Mouse (Mus musculus) 3T3-L1 (cell line): ENCODE measurements around the gene Gm42420.

Source experiments
- DNase-seq: peaks from one replicate; pipeline ENCODE4 v3.0.0-alpha.2; 2015; ENCODE audit warnings: low read depth, low spot score

Gene Gm42420

DNA sequence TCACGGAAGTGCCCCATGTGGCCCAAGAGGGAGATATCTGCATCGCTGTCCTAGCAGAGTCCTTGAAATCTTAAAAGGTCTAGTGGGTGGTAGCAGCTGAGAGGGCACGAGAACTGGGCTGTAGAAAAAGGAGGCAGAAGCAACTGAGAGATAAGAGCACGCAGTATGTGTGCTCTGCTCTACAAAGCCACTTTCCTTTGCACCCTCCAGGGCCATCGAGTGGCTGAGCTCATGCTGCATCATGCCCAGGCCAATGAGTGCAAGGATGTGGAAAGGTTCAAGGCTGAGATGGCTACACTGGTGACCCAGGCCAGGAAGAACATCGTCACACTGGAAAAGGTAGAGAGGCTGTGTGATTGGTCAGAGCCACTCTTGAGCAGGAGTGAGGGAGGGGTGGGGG lies at the start of gene Gm42420:
TSS of gene Gm42420 (plus strand) at position 237 of the 400 bp plus-strand sequence.
- DNase-seq: no peak

DNA sequence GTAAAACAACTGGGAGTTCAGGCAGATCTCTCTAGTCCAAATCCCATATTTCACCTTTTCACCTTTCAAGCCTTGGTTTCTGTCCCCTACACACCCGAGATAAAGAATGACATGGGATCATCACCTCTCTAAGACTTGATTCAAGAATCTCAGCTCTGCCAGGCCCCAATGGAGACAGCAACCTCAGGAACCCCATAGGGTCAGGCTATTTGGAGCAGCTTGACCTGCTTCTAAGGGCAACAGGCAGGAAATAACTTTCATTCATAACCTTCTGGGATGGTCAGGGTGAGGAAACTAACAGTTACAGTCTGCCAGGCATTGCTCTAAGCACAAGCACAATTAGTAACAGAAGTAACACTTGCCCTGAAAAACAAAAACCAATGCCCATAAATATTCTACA lies 48.9 kb upstream of the Gm42420 start:
- no peak for DNase-seq

DNA sequence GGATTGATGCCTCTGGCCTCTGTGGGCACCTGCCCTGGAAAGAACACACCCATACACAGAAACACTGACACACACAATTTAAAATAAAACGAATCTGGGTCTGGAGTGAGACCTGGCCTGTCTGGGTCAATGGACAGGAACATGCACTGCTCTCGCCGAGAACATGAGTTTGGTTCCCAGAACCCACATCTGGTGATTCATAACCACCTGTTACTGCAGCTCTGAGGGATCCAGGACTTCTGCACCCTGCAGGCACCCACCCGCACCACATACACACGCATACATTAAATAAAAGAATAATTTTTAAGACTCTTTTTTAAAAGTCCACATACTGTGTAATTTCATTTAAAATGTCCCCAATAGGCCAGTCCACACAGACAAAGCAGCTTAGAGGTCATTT lies 48.3 kb upstream of the Gm42420 start:
- DNase-seq: no peak

DNA sequence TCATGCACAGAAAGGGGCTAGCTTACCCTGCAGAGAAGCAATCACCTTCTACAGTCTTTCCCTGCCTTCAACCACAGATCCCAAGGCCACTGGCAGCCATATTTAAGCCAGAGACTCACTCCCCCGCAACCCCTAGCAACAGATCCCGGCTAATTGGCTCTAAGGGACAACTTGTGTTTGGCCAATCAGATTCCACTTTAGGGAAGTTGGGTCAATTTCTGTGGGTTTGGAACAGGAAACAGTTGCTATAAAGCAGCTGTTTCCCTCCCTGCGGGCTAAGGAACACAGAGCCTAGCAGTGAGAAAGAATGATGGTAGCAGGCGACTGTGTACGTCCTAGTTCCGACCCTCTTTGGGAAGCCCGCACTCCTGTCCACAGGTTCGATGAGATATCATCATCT lies 47.3 kb upstream of the Gm42420 start:
- no peak for DNase-seq

DNA sequence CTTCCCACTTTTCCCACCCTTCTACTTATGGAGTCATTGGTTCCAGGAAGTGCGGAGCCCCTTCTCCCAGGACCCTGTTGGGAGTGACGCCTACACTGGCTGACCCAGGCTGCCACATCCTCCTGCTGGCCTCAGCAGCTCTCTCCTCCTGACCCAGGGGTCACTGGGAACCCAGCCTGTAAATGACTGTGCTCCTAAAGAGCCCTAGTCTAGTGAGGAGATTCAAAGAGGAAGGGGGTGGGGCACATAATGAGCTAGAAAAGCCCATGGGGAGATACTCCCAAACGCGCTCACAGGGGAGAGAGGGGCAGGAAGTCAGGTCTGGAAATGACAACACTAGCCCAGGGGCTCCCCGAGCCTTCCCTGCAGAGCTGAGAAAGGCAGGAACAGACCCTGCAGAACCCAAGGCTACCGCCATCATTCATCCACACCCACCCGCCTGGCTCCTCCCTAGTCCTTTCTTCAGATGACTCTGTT lies 45.8 kb upstream of the Gm42420 start:
- peak; percentile 42 for DNase-seq

DNA sequence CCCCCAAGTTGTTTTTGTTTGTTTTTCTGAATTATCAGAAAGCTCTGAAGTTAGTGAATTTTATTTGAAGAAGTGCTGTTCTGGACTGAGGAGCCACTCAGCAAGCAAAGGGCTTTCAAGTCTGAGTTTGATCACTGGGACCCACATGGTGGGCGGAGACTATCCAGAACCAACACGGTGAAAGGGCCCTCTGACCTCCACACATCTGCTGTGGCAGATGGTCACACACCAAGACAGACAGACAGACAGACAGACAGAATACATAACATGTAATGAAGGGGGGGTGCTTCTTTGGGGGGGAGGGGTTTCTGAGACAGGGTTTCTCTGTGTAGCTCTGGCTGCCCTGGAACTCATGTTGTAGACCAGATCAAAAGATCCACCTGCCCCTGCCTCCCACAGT lies 45.0 kb upstream of the Gm42420 start:
- DNase-seq: no peak

DNA sequence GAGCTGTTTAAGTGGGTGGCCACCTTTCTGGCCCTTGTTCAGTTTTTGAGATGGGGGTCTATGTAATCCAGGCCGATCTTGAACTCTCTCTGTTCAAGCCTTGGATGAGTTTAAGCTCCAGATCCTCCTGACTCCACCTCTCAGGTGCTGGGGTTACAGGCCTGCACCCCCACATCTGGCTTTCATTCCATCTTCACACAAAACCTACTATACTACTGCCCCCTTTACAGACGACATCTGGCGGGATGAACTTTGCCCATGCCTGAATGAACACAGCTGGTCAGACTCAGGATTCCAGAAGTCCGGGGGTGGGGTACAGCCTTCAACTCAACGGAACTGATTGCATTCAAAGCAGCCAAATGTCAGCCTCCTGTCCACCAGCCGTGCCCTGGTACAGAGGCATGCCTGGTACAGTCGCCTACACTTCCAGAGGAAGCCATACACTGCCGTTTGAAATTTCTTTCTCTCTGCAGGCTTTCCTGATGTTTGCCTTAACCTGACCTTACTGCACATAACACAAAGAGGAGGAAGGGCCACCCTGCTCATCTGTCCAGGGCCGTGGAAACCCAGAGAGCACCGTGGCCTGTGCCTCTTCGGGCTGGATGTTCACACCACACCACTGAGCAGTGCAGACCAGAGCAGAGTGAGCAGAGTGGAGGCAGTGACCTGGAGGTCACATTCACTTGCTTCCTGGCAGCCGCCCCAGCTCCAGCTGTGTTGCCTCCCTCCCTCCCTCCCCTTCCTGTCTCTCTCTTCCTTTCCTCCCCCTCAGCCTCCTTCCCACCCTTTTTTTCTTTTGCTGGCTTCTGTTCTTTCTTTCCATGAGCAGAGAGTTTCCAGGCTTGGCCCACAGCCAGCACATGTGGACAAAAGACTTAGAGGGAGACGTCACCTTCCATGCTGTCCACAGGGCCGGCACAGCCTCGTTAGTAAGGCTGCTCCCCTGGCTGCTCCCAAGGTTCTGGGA lies 42.6 kb upstream of the Gm42420 start:
- DNase-seq: peak; percentile 90

DNA sequence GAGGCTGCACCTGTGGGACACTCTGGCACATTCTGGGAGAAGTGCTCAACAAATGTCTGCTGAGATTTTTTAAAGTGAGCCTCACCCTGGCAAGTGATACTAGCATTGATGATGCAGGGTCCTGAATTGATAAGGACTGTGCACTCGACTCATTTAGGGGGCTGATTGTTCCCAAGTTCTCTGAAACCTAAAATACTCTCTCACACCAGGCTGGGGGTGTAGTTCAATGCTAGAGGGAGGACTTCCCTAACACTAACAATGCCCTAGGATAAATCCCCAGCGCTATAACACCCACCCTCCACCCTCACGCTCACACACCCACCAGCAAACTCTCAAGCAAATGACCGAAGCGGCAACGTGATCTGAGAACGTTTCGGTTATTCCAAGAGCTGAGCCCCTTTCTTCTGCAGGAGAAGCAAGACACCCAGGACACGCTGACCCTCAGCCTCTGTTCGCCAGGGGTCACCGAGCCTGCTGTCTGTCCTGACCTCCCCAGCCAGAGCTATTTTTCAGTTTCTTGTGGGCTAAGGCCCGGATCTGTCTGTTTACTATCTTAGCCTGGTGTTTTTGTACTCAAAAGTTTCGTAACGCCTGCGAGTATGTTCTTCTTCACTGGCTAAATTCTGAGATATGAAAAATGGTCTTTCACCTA lies 41.7 kb upstream of the Gm42420 start:
- no peak for DNase-seq

DNA sequence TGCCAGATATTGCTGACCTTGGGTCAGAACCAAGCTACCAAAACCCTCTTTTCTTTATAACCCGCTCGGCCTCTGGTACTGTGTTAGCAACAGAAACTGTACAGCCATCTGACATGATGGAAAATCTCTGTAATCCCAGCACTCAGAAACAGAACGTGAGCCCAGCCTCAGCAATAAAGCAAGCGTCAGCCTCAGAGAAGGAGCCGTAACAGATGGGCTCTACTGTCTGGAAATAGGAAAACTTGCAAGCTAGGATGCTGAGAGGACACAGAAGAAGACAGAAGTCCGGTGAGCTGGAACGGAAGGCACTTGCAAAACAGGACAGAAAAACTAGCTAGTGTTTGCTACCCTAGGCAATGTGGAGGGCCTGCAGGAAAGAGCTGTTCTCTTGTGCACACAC lies 40.1 kb upstream of the Gm42420 start:
- no peak for DNase-seq

DNA sequence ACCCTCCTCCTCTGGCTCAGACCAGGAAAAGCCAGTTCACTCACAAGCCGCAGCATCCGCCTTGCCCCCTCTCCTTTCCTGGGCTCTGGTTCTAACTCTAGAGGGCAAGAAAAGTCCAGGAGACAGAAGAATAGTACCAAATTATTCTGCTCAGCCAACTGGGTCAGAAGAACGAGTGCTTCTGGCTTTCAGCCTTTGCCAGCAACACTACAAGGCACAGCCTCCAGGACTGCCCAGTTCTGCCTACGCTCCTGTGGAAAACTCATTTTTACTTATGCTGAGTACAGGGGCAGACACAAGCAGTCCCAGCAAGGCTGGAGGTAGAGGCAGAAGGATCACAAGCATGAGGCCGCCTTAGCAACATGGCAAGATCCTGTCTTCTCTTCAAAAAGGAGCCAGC lies 37.5 kb upstream of the Gm42420 start:
- DNase-seq: no peak

DNA sequence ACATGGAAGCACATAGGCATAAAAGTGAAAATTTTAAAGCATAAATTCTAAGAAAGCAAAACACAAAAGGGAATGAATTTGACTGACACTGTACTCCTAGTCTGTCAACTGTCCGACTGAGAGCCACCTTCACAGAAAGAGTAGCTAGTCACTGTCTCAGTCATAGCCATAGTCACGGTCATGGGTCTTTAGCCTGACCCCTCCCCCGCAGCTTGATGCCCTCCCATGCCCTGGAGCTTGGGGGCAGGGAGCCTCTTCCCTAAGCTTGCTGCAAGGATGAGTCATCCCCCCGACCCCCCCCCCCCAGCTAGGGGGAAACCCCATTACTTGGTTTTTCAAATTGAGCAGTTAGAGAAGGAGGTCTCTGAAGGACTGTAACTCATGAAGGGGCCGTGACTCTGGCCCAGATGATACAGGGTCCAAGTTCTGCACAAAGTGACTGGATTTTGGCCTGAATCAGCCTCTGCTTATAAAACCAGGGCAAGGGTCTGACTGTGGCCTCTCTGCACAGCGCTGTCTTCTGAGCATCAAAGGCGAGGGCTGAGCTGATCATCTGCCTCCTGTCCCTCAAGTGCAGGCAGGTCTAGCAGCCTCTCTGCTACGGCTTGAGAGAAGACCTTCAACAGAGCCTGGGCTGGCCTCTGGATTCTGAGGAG lies 33.4 kb upstream of the Gm42420 start:
- DNase-seq: peak; percentile 80

DNA sequence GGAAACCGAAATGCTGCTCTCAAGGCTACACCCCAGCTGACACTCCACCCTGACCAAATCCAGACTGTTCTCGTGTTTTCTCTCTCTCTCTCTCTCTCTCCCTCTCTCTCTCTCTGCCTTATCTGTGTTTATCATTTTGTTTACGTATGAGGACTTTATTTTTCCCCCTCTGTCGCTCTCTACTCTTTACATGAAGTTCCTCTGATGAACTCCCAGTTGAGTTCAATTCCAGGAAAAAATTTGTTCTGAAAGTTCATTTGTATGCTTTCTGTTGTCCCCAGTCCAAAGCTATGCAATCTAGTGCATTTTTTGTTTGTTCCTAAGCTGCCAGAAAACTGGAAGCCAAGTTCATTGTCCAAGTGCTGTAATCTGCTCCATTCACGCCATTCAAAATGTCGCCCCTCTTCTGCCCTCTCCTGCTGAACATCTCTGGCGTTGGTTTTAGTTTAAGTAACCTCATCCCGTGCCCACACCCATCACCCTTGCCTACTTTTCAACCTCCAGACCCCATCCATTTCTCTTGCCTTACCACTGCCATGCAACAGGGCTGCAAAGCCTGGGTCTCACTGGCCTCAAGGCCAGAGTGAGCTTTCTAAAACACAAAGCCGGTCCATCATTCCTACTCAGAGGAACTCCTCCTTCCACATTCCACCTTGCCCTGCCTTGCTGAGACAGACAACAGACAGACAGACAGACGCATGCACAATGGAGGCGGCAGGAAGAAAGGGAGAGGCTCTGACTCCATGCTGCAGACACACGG lies 30.5 kb upstream of the Gm42420 start:
- no peak for DNase-seq

DNA sequence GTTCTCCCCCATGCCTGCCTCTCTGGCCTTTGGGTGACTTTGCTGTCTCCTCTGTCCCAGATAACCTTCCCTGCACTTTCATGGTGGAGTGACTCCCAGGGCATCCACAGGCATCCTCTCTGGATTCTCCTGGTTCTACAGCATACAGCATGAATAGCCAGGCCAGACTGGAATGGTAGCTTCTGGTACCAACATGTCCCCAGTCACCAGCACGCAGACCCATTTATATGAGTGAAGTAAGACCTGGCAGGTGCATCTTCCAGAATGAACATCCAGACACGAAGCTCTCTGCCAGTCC lies 30.0 kb upstream of the Gm42420 start:
- no peak for DNase-seq

DNA sequence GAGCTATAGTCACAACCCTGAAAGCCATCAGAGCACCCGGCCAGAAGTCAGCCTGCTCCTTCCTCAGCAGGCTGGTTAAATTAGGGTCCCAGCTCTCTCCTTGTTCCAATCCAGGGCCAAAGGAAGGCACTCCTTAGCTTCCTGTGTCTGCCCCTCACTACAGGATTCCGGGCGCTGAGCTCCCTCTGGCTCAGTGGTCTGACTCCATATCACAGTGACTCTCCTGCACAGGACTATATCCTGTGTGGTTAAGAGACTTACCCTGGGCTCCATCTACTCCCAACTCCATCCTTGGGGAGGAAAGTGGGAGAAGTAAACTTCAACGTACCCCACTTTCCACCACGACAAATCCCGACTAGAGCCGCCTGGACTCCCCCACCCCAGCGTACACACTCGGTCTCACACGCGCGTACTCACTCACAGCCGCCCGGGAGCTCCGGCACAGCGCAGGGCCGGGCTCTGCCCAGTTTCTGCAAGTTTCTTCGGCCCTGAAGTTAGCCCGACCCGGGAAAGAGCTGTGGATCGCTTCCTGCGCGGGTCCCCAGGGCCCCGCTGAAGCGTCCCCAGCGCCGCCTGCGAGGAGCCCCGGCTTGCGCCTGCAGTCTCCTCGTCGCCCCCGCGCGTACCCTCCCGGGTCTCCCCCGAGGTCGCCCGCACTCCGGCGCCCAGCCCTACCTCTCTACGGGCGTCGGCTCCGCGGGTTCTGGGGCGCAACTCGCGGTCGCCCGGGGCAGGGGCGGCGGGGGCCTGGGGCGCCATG lies 28.5 kb upstream of the Gm42420 start:
- DNase-seq: peak; percentile 63

DNA sequence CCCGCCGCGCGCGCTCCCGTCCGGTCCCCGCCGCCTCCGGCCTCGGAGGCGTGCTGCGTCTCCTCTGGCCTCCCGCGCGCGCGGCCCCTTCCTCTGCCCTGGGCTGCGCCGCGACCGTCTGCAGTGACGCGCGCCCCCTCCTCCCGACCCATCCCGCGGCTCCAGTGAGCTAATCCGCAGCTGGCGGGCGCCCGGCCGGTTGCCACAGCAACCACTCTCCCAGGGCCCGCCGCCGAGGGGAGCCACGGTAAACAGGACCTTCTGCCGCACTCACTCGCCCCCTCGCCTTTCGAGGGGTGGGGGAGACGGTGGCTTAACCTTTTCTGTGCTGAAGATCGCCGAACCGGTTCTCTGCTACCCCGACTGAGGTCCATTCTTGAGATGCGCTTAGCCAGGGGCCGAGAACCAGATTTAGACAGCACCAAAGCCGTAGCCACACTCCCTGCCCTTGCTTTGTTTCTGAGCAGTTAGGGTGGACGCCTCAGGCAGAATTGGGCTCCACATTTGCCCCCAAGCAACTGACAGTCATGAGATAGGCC lies 27.8 kb upstream of the Gm42420 start, which contains the start of gene Dennd2a:
TSS of gene Dennd2a (minus strand) at position 145 of the 539 bp plus-strand sequence.
- DNase-seq: peak; percentile 71

DNA sequence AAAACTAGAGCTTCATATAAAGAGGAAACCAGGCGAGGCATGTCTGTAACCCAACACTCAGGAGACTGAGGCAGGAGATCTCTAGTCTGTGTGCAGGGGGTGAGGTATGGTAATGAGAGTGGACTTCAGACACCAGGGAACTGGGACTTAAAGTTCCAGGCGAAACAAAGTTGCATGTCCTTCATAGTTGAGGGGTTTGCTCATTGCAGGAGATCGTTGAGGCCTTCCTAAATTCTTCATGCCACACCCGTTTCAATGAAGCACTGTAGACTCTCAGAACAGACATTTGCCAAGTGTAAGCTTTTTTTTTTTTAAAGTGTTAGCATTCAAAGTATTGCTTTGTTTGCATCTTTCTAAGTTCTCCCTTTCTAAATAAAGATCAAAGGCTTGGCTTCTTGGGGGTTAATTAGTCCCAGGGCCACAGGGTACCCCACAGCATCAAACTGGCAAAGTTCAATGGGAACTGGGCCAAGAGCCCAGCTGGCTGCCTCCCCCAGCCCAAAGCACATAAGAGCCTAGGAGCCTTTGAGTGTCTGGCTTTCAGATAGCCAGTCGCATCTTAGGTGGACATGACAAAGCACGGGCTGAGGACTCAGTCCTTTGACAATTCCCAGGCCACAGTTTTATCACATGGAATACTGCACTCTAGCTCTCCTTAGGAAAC lies 26.1 kb upstream of the Gm42420 start:
- DNase-seq: peak; percentile 51

DNA sequence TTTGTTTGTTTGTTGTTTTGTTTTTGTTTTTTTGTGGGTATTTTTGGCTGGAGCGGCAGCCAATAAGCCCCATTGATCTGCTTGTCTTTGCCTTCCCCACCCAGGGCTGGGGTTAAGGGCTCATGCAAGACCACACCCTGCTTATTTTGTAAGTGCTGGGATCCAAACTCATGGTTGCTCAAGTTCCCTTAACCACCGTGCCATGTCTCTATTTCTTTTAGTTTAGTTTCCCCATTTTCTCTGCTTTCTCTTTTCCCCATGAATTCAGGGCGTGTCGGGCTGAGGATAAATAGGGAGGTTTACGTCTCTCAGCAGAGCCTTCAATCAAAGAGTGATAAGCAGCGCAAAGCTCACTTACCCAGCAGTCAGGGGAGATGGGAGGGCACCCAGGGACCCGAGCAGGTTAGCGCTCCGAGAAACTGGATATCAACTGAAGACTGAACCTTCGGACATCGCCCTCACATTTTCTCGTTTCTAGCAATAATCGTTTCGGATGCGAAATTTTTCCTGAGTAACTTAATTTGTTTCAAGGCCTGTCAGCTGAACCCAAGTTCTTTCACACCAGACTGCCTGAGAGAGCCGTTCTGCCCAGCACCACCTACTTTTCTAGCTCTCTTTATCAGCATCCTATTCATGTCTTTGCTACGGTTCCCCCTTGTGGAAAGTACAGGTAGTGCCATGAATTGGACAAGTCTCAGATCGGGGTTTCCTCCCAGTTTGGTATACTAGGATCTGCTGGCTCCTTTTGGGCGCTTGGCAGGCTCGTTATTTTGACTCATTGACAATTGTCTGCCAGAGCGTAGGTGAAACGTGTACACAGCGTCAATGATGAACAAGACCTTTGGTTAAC lies 23.2 kb upstream of the Gm42420 start:
- DNase-seq: peak; percentile 98

DNA sequence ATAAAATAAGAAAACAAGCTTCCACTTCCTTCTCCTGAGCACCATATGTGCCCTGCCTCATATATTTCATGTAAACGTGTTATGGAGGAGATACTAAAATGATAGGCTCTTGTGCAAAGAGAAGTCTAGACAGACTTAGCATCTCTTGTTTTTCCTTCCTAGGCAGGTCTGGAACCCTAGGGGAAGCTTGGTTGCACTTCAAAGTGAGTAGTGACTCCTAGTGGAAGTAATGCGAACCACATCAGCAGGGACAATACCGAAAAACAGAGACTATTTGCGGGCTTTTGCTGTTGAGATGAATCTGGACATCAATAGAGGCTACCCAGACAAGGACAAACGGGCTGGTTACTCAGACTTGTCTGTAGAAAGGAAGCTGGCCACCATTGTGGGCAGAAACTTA lies 18.0 kb upstream of the Gm42420 start:
- DNase-seq: peak; percentile 85

DNA sequence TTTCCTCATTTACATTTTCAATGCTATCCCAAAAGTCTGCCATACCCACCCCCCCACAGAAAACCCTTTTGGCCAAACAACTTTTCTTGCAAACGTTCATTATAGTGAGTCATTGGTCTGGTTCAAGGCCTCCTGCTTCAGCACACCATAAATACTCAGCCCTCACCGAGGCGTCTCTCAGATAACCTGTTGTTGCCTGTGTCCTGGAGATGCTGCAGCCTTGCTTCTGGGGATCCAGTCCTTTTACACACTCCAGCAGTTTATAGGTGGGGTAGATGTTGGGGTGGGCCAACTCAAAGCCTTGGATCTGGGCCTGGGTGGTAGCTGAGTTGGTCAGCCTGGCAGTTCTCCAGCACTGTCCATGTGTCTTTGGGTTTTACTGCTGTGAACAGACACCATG lies 15.1 kb upstream of the Gm42420 start:
- DNase-seq: no peak
